Mouse (Mus musculus) mouse embryonic stem cell (cell line): ENCODE results near the gene Slx4ip.
"Not testable (repeated sequence)": the region's sequence is repeated elsewhere in the genome, so short reads cannot be mapped to it uniquely, and the experiment has no call there.

Experiments used
- in situ Hi-C, 2 experiments: fragments of 300-500 bp; cut with MboI; formaldehyde crosslinking; loops; 1 replicate in 1 of 2; 3 replicates in 1 of 2; pipeline ENCODE4 v1.14.3; 2019 to 2020; ENCODE audit warnings: low sequenced_read_pairs in 2 of 2, low pct_unique_long_range_greater_than_20kb in 1 of 2, mixed read lengths in 1 of 2; ENCODE audit not compliant: unreplicated experiment in 1 of 2

Gene Slx4ip

GRCm38 (mm10) chr2:136891068-136891950, at the start of gene Slx4ip, which contains the start of the genes AL731706.1 and Mkks:
Gene Slx4ip, plus strand, starts transcription at chr2:136891218.
Gene AL731706.1, minus strand, starts transcription at chr2:136891389.
Gene Mkks, minus strand, starts transcription at chr2:136891389.
- in situ Hi-C loops = no loop called here

- in situ Hi-C loops = no loop called here
These were observed 40.7 kb upstream of the Slx4ip start for GRCm38 (mm10) chr2:136850366-136850765.

- in situ Hi-C loops = no loop called here
These were observed 36.3 kb upstream of the Slx4ip start for GRCm38 (mm10) chr2:136854543-136855388.

GRCm38 (mm10) chr2:136885579-136885978, 5.4 kb upstream of the Slx4ip start, which contains the start of gene AL731706.2:
Gene AL731706.2, minus strand, starts transcription at chr2:136885679.
- in situ Hi-C loops = no loop called here

GRCm38 (mm10) chr2:136886846-136887245, 4.2 kb upstream of the Slx4ip start:
- in situ Hi-C loops = no loop called here

- in situ Hi-C loops = not testable (repeated sequence)
These were observed 326 bp upstream of the Slx4ip start for GRCm38 (mm10) chr2:136890716-136891067.

GRCm38 (mm10) chr2:136891951-136892371, 943 bp downstream of the Slx4ip start:
- in situ Hi-C loops = no loop called here

- in situ Hi-C loops = no loop called here
These were observed 3.5 kb downstream of the Slx4ip start for GRCm38 (mm10) chr2:136894494-136894893.

- in situ Hi-C loops = no loop called here
These were observed 5.1 kb downstream of the Slx4ip start for GRCm38 (mm10) chr2:136896131-136896530.

- in situ Hi-C loops = no loop called here
These were observed 17.6 kb downstream of the Slx4ip start for GRCm38 (mm10) chr2:136908596-136908995.

GRCm38 (mm10) chr2:136909298-136909697, 18.3 kb downstream of the Slx4ip start:
- in situ Hi-C loops = no loop called here

- in situ Hi-C loops = no loop called here
These were observed 21.0 kb downstream of the Slx4ip start for GRCm38 (mm10) chr2:136911958-136912411.

- in situ Hi-C loops = no loop called here
These were observed 22.0 kb downstream of the Slx4ip start for GRCm38 (mm10) chr2:136913021-136913420.

- in situ Hi-C loops = no loop called here
These were observed 23.4 kb downstream of the Slx4ip start for GRCm38 (mm10) chr2:136914334-136914902.

GRCm38 (mm10) chr2:136919433-136919832, 28.4 kb downstream of the Slx4ip start:
- in situ Hi-C loops = no loop called here

- in situ Hi-C loops = no loop called here
These were observed 29.4 kb downstream of the Slx4ip start for GRCm38 (mm10) chr2:136920257-136920993.

GRCm38 (mm10) chr2:136921003-136921408, 30.0 kb downstream of the Slx4ip start:
- in situ Hi-C loops = no loop called here
